Comparison of ENCODE assay signal across 16 mouse cellular contexts in the genomic region with DNA sequence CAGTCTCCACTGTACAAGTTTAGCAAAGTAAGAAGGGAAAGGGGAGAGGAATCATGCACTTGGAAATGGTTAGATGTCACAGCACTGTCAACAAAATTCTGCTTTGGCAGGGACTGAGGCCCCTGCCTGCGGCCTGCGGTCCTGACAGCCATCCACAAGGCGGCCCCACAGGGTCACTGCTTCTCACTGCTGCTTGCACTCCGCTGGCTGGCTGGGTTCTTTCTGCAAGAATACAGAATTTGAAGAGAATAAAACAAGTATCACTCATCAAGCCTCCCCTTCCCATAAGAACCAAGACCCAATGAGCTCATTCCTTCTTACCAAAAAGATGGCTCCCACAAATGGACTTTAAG. TPM values are rescaled to one million over a fixed set of nuclear protein-coding genes. Genes with fewer than 3 reads are reported as not detected.
"Had no signal": no experiment of that assay in that cellular context is flagged by ENCODE, and none has a peak within 500 bp of the region (broad histone marks: within the 10 kb centered on the region; RNA-seq: fewer than 3 reads in every experiment).

No protein-coding gene starts in this region.

- H3K27ac ChIP-seq: midbrain, embryonic 10.5 days; midbrain, embryonic 12.5 days; neural tube, embryonic 13.5 days; neural tube, embryonic 15.5 days; stomach, embryonic 15.5 days; stomach, postnatal 0 days had no signal

- H3K9ac ChIP-seq: lung, embryonic 14.5 days; midbrain, embryonic 12.5 days; neural tube, embryonic 13.5 days; neural tube, embryonic 15.5 days; stomach, embryonic 15.5 days had no signal

- H3K4me2 ChIP-seq: lung, embryonic 14.5 days; midbrain, embryonic 12.5 days; neural tube, embryonic 13.5 days; neural tube, embryonic 15.5 days; stomach, embryonic 15.5 days had no signal

- H3K4me3 ChIP-seq: midbrain, embryonic 10.5 days; midbrain, embryonic 12.5 days; myocyte; neural tube, embryonic 13.5 days; neural tube, embryonic 15.5 days; stomach, embryonic 15.5 days had no signal

- H3K27me3 ChIP-seq: midbrain, embryonic 12.5 days; neural tube, embryonic 13.5 days; neural tube, embryonic 15.5 days; stomach, embryonic 15.5 days had no signal

- H3K9me3 ChIP-seq: midbrain, embryonic 10.5 days; midbrain, embryonic 12.5 days; neural tube, embryonic 13.5 days; neural tube, embryonic 15.5 days; stomach, embryonic 15.5 days had no signal

- H3K4me1 ChIP-seq: midbrain, embryonic 10.5 days; midbrain, embryonic 12.5 days; neural tube, embryonic 13.5 days; neural tube, embryonic 15.5 days; stomach, embryonic 15.5 days had no signal

- ATAC-seq: midbrain, embryonic 16.5 days had no signal

- DNase-seq: lung, adult 18-20 months; lung, embryonic 14.5 days; midbrain, embryonic 14.5 days; right cerebral cortex, postnatal 14 days; thymus, adult 2 months; thymus, postnatal 25 days; thymus, postnatal 4 days had no signal

RNA-seq across cellular contexts. Expression of gene Phlda2, which starts 11.4 kb away (rescaled TPM):
- total RNA-seq: megakaryocyte, adult 5-6 weeks had no signal
- polyA plus RNA-seq: midbrain, embryonic 16.5 days; myocyte had no signal
